Mouse (Mus musculus): ENCODE measurements at regions not wholly inside any gene's neighbourhood (a gene's known extent, or its start where the extent isn't known, plus 50 kb on each side); places are given as distances from the start of the nearest gene placed in this dataset.
"Not testable (repeated sequence)": the region's sequence is repeated elsewhere in the genome, so short reads cannot be mapped to it uniquely, and the experiment has no call there.

GRCm38 (mm10) chr4:25065347-25065746, 99.1 kb downstream of the Gpr63 start:
- peak; percentile 12 to 19 for DNase-seq (ENCODE audit: extremely low spot score in 1 of 2, low spot score in 1 of 2)

GRCm38 (mm10) chr4:25092731-25093130, 126.5 kb downstream of the Gpr63 start:
- not testable (repeated sequence) for DNase-seq (ENCODE audit: extremely low spot score in 1 of 2, low spot score in 1 of 2)

- DNase-seq (ENCODE audit: extremely low spot score in 1 of 2, low spot score in 1 of 2) = peak in 1 of 2 experiments; percentile 1
Observed at GRCm38 (mm10) chr4:25101526-25101925, 135.3 kb downstream of the Gpr63 start.

GRCm38 (mm10) chr4:25141259-25141658, 101.4 kb downstream of the Fhl5 start:
- DNase-seq (ENCODE audit: extremely low spot score in 1 of 2, low spot score in 1 of 2) = no peak
